In the genomic region with DNA sequence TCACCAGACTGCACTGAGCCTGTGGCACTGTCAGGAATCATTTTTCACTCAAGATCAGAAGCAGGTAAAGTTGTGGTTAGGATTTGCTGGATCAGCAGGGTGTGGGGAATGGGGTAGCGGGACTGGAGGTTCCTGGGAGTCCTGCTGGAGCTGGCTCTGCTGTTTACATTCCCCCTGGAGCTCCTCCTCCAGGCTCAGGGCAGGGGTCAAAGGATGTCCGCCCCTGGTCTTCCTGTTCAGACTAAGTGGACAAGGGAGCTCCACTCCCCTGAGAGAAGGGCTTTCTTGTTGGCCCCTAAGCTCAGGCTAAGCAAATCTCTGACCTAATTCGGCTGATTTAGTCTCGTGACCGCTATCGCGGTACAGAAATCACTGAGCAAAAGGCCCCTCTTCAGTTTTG, we compare ENCODE assay signal across 8 mouse cellular contexts. TPM values are rescaled to one million over a fixed set of nuclear protein-coding genes. Genes with fewer than 3 reads are reported as not detected.
DNase-seq lines count a peak whose midpoint lies in the region; ATAC-seq and TF ChIP-seq lines count a peak whose summit lies in the region.

No protein-coding gene starts in this region.

- dilution Hi-C loops in CH12.LX (cut with MboI; ENCODE audit: extremely low pct_ligation_motif_present, extremely low pct_unique_long_range_greater_than_20kb, low sequenced_read_pairs) = no loop called here

- TF ChIP-seq POLR2A in CH12.LX (IDR thresholded peaks at IDR 0.05; ENCODE audit: low read depth, low read length) = no peak

- no peak for TF ChIP-seq EP300 in CH12.LX (IDR thresholded peaks at IDR 0.05; ENCODE audit: low read length)
- no peak for TF ChIP-seq EP300 in liver, postnatal 0 days (IDR thresholded peaks at IDR 0.05; ENCODE audit: low read depth)

- no peak overlapping the region for H3K4me2 ChIP-seq in CH12.LX (ENCODE audit: insufficient read depth, low read depth, poor library complexity, severe bottlenecking)
- H3K4me2 ChIP-seq in intestine, embryonic 16.5 days (ENCODE audit: low read depth, low read length) = peak overlapping the region; percentile 5
- H3K4me2 ChIP-seq in liver, postnatal 0 days (ENCODE audit: low read depth, low read length) = peak overlapping the region; percentile 65

- peaks cover 3 to 4% of the 10 kb centered on the region in 2 experiments; a peak in 2 of 4 replicates for H3K4me1 ChIP-seq in CH12.LX (ENCODE audit: control insufficient read depth in 1 of 2, insufficient read depth in 2 of 2)
- H3K4me1 ChIP-seq in intestine, embryonic 16.5 days (ENCODE audit: control insufficient read depth, insufficient read depth, low read length) = peaks cover 29% of the 10 kb centered on the region
- H3K4me1 ChIP-seq in liver, postnatal 0 days (ENCODE audit: insufficient read depth) = peaks cover 41% of the 10 kb centered on the region

- H3K9ac ChIP-seq in CH12.LX (ENCODE audit: insufficient read depth, low read depth) = no peak overlapping the region
- H3K9ac ChIP-seq in intestine, embryonic 16.5 days (ENCODE audit: low read depth, low read length) = no peak overlapping the region
- peak overlapping the region; percentile 26; the same call in 1 of the 2 replicates for H3K9ac ChIP-seq in liver, postnatal 0 days (replicated peaks)

- no peaks in the 10 kb centered on the region for H3K27me3 ChIP-seq in CH12.LX (replicated peaks)
- H3K27me3 ChIP-seq in intestine, embryonic 16.5 days (replicated peaks; ENCODE audit: control insufficient read depth, insufficient read depth, low read length) = no peaks in the 10 kb centered on the region
- no peaks in the 10 kb centered on the region for H3K27me3 ChIP-seq in liver, postnatal 0 days (ENCODE audit: insufficient read depth, low read length)

- 46% methylated on average over 7 of the region's 7 CpGs for WGBS in intestine, embryonic 16.5 days
- WGBS in liver, postnatal 0 days (ENCODE audit: insufficient replicate concordance) = 41% methylated on average over 7 of the region's 7 CpGs

- H3K79me2 ChIP-seq in CH12.LX (replicated peaks; ENCODE audit: control insufficient read depth, extremely low read depth, insufficient read depth, poor library complexity, severe bottlenecking) = no peaks in the 10 kb centered on the region

- TF ChIP-seq RAD21 in CH12.LX (IDR thresholded peaks at IDR 0.05; ENCODE audit: low read depth, low read length) = no peak

- in situ Hi-C loops in CH12.LX (cut with MboI; ENCODE audit: low pct_ligation_motif_present, low pct_unique_long_range_greater_than_20kb, low sequenced_read_pairs) = loop anchor here (25.0 kb wide), 2 partner anchors 372 to 547 kb away; no protein-coding TSS in a partner anchor

- no peak for DNase-seq in CH12.LX (ENCODE audit: extremely low read depth)
- peak; percentile 71 for DNase-seq in embryo, embryonic 9.5 days (ENCODE audit: extremely low spot score)
- peak; percentile 61 for DNase-seq in liver, postnatal 0 days
- DNase-seq in frontal cortex, postnatal 14 days (ENCODE audit: low spot score in 2 of 2) = no peak
- DNase-seq in spleen, adult 12 weeks (ENCODE audit: low spot score) = no peak

- no peak for TF ChIP-seq CTCF in CH12.LX (conservative IDR thresholded peaks at IDR 0.05 in 1 of 2, IDR thresholded peaks at IDR 0.05 in 1 of 2; ENCODE audit: low read depth in 2 of 2, low read length in 2 of 2)
- no peak for TF ChIP-seq CTCF in liver, postnatal 0 days (IDR thresholded peaks at IDR 0.05; ENCODE audit: low read depth)

- no peak overlapping the region for H3K4me3 ChIP-seq in CH12.LX (replicated peaks in 1 of 3; ENCODE audit: low read depth in 2 of 3, low read length in 2 of 3, poor library complexity in 1 of 3)
- H3K4me3 ChIP-seq in intestine, embryonic 16.5 days (ENCODE audit: low read length) = no peak overlapping the region
- no peak overlapping the region for H3K4me3 ChIP-seq in liver, postnatal 0 days (ENCODE audit: low read depth, low read length)

- no peaks in the 10 kb centered on the region for H3K9me3 ChIP-seq in CH12.LX (replicated peaks; ENCODE audit: low read length)
- no peaks in the 10 kb centered on the region for H3K9me3 ChIP-seq in intestine, embryonic 16.5 days (ENCODE audit: control insufficient read depth, low read length)
- H3K9me3 ChIP-seq in liver, postnatal 0 days (ENCODE audit: low read length) = no peaks in the 10 kb centered on the region

- peak; percentile 66 for ATAC-seq in intestine, embryonic 16.5 days
- ATAC-seq in liver, postnatal 0 days = peak; percentile 75
- no peak for ATAC-seq in frontal cortex, adult (ENCODE audit: low TSS enrichment)
- no peak for ATAC-seq in megakaryocyte-erythroid progenitor cell, adult 5-6 weeks (replicated peaks; ENCODE audit: low FRiP score, low TSS enrichment, poor library complexity, severe bottlenecking)

- H3K36me3 ChIP-seq in CH12.LX (replicated peaks in 1 of 2; ENCODE audit: control insufficient read depth in 1 of 2, insufficient read depth in 1 of 2, low read length in 1 of 2) = no peaks in the 10 kb centered on the region
- H3K36me3 ChIP-seq in intestine, embryonic 16.5 days (ENCODE audit: control insufficient read depth, insufficient read depth, low read length) = no peaks in the 10 kb centered on the region
- H3K36me3 ChIP-seq in liver, postnatal 0 days (replicated peaks; ENCODE audit: insufficient read depth, low read length) = no peaks in the 10 kb centered on the region

- H3K27ac ChIP-seq in CH12.LX (ENCODE audit: insufficient read depth, low read depth) = no peak overlapping the region
- H3K27ac ChIP-seq in intestine, embryonic 16.5 days (ENCODE audit: low read length) = no peak overlapping the region
- peak overlapping the region; percentile 75 for H3K27ac ChIP-seq in liver, postnatal 0 days (ENCODE audit: low read depth)

TF ChIP-seq in CH12.LX, 34 proteins besides CTCF, POLR2A, EP300 and RAD21:
- TF ChIP-seq BHLHE40 (IDR thresholded peaks at IDR 0.05; ENCODE audit: low read depth, low read length) (peak; percentile 68), TCF12 (IDR thresholded peaks at IDR 0.05; ENCODE audit: low read depth, low read length) (no peak)

RNA-seq across cellular contexts. Expression of a gene that starts 13.7 kb away (rescaled TPM):
- total RNA-seq in CH12.LX (2012; rRNA removed) (not detected in 2 replicates), CH12.LX (2014; rRNA removed) (not detected in 2 replicates)
- 0.26 TPM in 1 of 2 replicates, not detected in the other for polyA plus RNA-seq in CH12.LX (2012; ENCODE audit: insufficient read length, low read depth)
- 3.5 and 3.7 TPM in 2 replicates for polyA plus RNA-seq in intestine, embryonic 16.5 days (2015; fragmentation: Nextera tagmentation; extraction: Ambion mirVana)
- 1.5 and 2.8 TPM in 2 replicates for polyA plus RNA-seq in liver, postnatal 0 days (2015; fragmentation: Nextera tagmentation; extraction: Ambion mirVana)
- 0.72 TPM in 1 of 2 replicates, not detected in the other for total RNA-seq in megakaryocyte-erythroid progenitor cell, adult 5-6 weeks (2014; fragmentation: Nextera tagmentation)
- total RNA-seq in megakaryocyte-erythroid progenitor cell, adult 5-6 weeks (2017) = 0.05 and 0.57 TPM in 2 replicates

Comparison
In these comparisons a context has a peak if more than half of its experiments do, and no peak if none do; other contexts are left out.
1. DNase-seq: peak in embryo, embryonic 9.5 days (single experiment) and liver, postnatal 0 days (single experiment); none in CH12.LX (single experiment), frontal cortex, postnatal 14 days (0 of 2) and spleen, adult 12 weeks (single experiment).
2. ATAC-seq: peak in intestine, embryonic 16.5 days (single experiment) and liver, postnatal 0 days (single experiment); none in frontal cortex, adult (single experiment) and megakaryocyte-erythroid progenitor cell, adult 5-6 weeks (single experiment).